Mouse (Mus musculus): ENCODE results near the gene Dera. TPM values are rescaled to one million over a fixed set of nuclear protein-coding genes. Genes with fewer than 3 reads are reported as not detected.

Gene Dera
- polyA plus RNA-seq, 1 experiment from 2014 or later: 47.1 TPM

DNA sequence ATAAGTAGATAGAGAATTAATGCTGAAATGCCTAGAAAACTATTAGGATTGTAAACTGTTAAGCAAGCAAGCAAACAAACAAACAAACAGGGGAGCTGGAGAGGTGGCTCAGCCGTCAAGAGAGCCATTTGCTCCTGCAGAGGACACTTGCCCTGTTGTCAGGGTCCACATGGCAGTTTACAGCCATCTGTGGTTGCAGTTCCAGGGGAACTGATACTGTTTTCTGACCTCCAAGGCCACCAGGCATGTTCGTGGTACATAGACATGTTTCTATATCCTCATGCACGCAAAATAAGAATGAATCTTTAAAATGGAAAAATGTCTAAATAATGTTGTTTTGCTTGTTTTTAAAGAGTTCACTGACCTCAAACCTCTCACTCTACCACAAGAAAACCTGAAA lies 52.0 kb downstream of the Dera start:
- DNase-seq (ENCODE audit: low spot score) (no peak), ATAC-seq (ENCODE audit: low FRiP score, low TSS enrichment) (no peak)
- Histone ChIP-seq H3K4me2 (replicated peaks; ENCODE audit: low read depth) (no peak overlapping the region), H3K36me3 (ENCODE audit: control insufficient read depth, insufficient read depth, low read length) (no peaks in the 10 kb centered on the region), H3K27me3 (ENCODE audit: control insufficient read depth, insufficient read depth, low read length) (no peaks in the 10 kb centered on the region), H3K9ac (ENCODE audit: low read length) (no peak overlapping the region), H3K4me1 (replicated peaks; ENCODE audit: control insufficient read depth, insufficient read depth) (no peaks in the 10 kb centered on the region), H3K27ac (replicated peaks) (no peak overlapping the region), H3K4me3 (ENCODE audit: low read depth, low read length) (no peak overlapping the region), H3K9me3 (ENCODE audit: control insufficient read depth, low read length) (no peaks in the 10 kb centered on the region)
- WGBS: 89% methylated on average over 3 of the region's 3 CpGs
- TF ChIP-seq EP300 (optimal IDR thresholded peaks at IDR 0.05): no peak
- TF ChIP-seq CTCF (IDR thresholded peaks at IDR 0.05; ENCODE audit: low read depth): no peak

DNA sequence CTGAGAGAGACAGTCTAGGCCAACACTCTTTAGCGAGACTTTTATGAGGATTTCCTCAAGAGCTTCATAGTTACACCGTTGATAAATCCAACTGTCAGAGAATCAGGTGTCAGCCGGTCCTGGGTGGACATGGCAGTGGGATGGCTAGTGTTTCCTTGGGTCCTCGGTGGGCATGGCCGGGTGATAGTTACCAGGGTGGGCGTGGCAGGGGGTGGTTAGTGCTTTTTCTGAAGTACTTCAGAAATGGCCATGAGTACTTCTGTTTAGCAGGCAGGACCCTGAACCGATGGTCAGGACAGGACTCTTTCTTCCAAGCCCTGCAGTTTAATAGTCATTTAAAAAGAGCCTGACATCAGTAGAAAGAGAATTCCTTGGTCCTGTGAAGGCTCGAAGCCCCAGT lies 52.5 kb downstream of the Dera start:
- no peak overlapping the region for H3K4me2 ChIP-seq (replicated peaks; ENCODE audit: low read depth)
- DNase-seq (ENCODE audit: low spot score) (no peak), ATAC-seq (ENCODE audit: low FRiP score, low TSS enrichment) (no peak)
- WGBS: 89% methylated on average over 8 of the region's 8 CpGs
- H3K4me3 ChIP-seq (ENCODE audit: low read depth, low read length): no peak overlapping the region
- no peaks in the 10 kb centered on the region for H3K36me3 ChIP-seq (ENCODE audit: control insufficient read depth, insufficient read depth, low read length)
- no peaks in the 10 kb centered on the region for H3K27me3 ChIP-seq (ENCODE audit: control insufficient read depth, insufficient read depth, low read length)
- H3K9ac ChIP-seq (ENCODE audit: low read length): no peak overlapping the region
- H3K9me3 ChIP-seq (ENCODE audit: control insufficient read depth, low read length): no peaks in the 10 kb centered on the region
- no peak overlapping the region for H3K27ac ChIP-seq (replicated peaks)
- TF ChIP-seq CTCF (IDR thresholded peaks at IDR 0.05; ENCODE audit: low read depth) (no peak), EP300 (optimal IDR thresholded peaks at IDR 0.05) (no peak)
- H3K4me1 ChIP-seq (replicated peaks; ENCODE audit: control insufficient read depth, insufficient read depth): no peaks in the 10 kb centered on the region

DNA sequence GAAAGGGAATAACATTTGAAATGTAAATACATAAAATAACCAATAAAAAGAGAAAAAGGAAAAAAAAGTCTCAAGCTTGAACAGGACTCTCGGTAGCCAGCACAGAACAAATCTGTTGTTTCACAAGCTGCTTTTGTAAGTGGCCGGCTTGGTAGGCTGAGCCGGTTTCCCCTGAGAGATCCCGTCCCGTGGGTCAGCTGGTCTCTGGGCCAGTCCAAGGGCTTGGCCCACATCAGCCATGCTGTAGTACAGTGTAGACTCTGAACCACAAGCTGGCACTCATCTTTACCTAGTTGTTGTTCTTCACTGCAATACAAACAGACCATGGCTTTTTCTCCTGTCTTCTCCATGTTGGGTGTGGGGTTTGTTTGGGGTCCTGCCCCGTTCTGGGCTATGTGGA lies 53.0 kb downstream of the Dera start:
- H3K27ac ChIP-seq (replicated peaks): no peak overlapping the region
- H3K27me3 ChIP-seq (ENCODE audit: control insufficient read depth, insufficient read depth, low read length): no peaks in the 10 kb centered on the region
- 89% methylated on average over 6 of the region's 6 CpGs for WGBS
- TF ChIP-seq CTCF (IDR thresholded peaks at IDR 0.05; ENCODE audit: low read depth) (no peak), EP300 (optimal IDR thresholded peaks at IDR 0.05) (no peak)
- no peaks in the 10 kb centered on the region for H3K4me1 ChIP-seq (replicated peaks; ENCODE audit: control insufficient read depth, insufficient read depth)
- no peaks in the 10 kb centered on the region for H3K36me3 ChIP-seq (ENCODE audit: control insufficient read depth, insufficient read depth, low read length)
- H3K9me3 ChIP-seq (ENCODE audit: control insufficient read depth, low read length): no peaks in the 10 kb centered on the region
- no peak overlapping the region for H3K9ac ChIP-seq (ENCODE audit: low read length)
- ATAC-seq (ENCODE audit: low FRiP score, low TSS enrichment) (no peak), DNase-seq (ENCODE audit: low spot score) (no peak)
- H3K4me2 ChIP-seq (replicated peaks; ENCODE audit: low read depth): no peak overlapping the region
- H3K4me3 ChIP-seq (ENCODE audit: low read depth, low read length): no peak overlapping the region

DNA sequence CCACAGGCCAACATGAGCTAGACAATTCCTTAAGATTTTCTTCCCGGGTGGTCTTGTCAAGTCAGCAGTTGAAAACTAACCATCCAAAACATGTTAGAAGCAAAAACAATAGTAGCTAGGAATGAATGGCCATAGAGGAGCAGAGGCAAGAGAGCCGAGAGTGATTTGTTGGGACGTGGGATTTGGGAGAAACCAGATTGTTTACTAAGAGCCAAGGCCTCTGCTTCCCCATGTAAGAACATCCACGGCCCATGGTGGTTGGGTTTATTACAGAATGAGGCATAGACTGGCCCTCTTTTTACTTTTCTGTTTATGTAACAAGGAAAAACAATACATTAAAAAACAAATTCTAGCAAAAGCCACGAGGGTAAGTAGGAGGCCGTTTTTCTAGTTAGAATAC lies 54.4 kb downstream of the Dera start:
- no peak overlapping the region for H3K9ac ChIP-seq (ENCODE audit: low read length)
- ATAC-seq (ENCODE audit: low FRiP score, low TSS enrichment) (no peak), DNase-seq (ENCODE audit: low spot score) (no peak)
- TF ChIP-seq CTCF (IDR thresholded peaks at IDR 0.05; ENCODE audit: low read depth) (no peak), EP300 (optimal IDR thresholded peaks at IDR 0.05) (no peak)
- H3K4me2 ChIP-seq (replicated peaks; ENCODE audit: low read depth): no peak overlapping the region
- H3K4me3 ChIP-seq (ENCODE audit: low read depth, low read length): no peak overlapping the region
- no peak overlapping the region for H3K27ac ChIP-seq (replicated peaks)
- no peaks in the 10 kb centered on the region for H3K27me3 ChIP-seq (ENCODE audit: control insufficient read depth, insufficient read depth, low read length)
- H3K4me1 ChIP-seq (replicated peaks; ENCODE audit: control insufficient read depth, insufficient read depth): no peaks in the 10 kb centered on the region
- no peaks in the 10 kb centered on the region for H3K36me3 ChIP-seq (ENCODE audit: control insufficient read depth, insufficient read depth, low read length)
- 70% methylated on average over 6 of the region's 6 CpGs for WGBS
- H3K9me3 ChIP-seq (ENCODE audit: control insufficient read depth, low read length): no peaks in the 10 kb centered on the region

DNA sequence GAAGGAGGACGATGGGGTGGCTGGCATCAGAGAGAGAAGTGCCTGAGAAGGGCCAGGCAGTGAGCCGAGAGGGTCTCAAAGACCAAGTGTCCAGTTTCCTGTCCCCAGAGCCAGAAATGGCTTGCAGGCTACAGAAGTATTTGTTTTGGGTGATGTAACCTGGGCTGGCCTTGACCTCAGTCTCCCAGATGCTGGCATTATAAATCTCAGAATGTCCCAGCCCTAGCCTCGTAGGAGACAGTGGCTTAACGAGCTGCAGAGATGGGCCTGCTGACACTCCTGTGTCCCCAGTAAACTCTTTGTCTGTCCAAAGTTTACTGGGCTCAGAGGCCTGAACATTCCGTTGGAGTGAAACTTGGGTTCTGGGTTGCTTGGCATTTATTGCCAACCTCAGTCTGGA lies 55.8 kb downstream of the Dera start:
- no peak overlapping the region for H3K4me2 ChIP-seq (replicated peaks; ENCODE audit: low read depth)
- no peak for TF ChIP-seq EP300 (optimal IDR thresholded peaks at IDR 0.05)
- H3K4me1 ChIP-seq (replicated peaks; ENCODE audit: control insufficient read depth, insufficient read depth): no peaks in the 10 kb centered on the region
- H3K9ac ChIP-seq (ENCODE audit: low read length): no peak overlapping the region
- H3K27me3 ChIP-seq (ENCODE audit: control insufficient read depth, insufficient read depth, low read length): no peaks in the 10 kb centered on the region
- no peak overlapping the region for H3K27ac ChIP-seq (replicated peaks)
- no peaks in the 10 kb centered on the region for H3K36me3 ChIP-seq (ENCODE audit: control insufficient read depth, insufficient read depth, low read length)
- H3K4me3 ChIP-seq (ENCODE audit: low read depth, low read length): no peak overlapping the region
- no peak for DNase-seq (ENCODE audit: low spot score)
- no peak for ATAC-seq (ENCODE audit: low FRiP score, low TSS enrichment)
- H3K9me3 ChIP-seq (ENCODE audit: control insufficient read depth, low read length): no peaks in the 10 kb centered on the region
- 67% methylated on average over 5 of the region's 5 CpGs for WGBS

DNA sequence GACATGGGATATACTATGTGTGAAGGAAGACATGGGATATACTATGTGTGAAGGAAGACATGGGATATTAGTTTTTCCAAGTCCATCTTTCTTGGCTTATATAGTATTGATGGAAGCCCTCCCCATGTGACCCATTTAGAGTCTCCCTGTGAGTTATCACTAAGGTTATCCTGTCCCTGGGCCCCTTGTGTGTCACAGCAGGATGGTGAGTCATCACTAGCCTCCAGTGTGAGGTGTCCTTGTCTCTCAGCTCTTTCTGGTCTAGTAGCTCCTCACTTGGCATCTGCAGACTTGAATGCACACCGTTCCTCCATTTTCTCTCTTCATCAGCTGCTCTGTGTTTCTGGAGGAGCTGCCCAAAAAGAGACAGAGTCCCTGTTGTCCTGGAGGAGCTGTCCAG lies 59.7 kb downstream of the Dera start:
- H3K36me3 ChIP-seq (ENCODE audit: control insufficient read depth, insufficient read depth, low read length): no peaks in the 10 kb centered on the region
- H3K4me2 ChIP-seq (replicated peaks; ENCODE audit: low read depth): no peak overlapping the region
- WGBS: 90% methylated on average over 1 of the region's 1 CpGs
- TF ChIP-seq CTCF (IDR thresholded peaks at IDR 0.05; ENCODE audit: low read depth) (no peak), EP300 (optimal IDR thresholded peaks at IDR 0.05) (no peak)
- no peak overlapping the region for H3K9ac ChIP-seq (ENCODE audit: low read length)
- H3K4me3 ChIP-seq (ENCODE audit: low read depth, low read length): no peak overlapping the region
- ATAC-seq (ENCODE audit: low FRiP score, low TSS enrichment): no peak
- no peaks in the 10 kb centered on the region for H3K9me3 ChIP-seq (ENCODE audit: control insufficient read depth, low read length)
- H3K4me1 ChIP-seq (replicated peaks; ENCODE audit: control insufficient read depth, insufficient read depth): no peaks in the 10 kb centered on the region
- no peaks in the 10 kb centered on the region for H3K27me3 ChIP-seq (ENCODE audit: control insufficient read depth, insufficient read depth, low read length)
- no peak overlapping the region for H3K27ac ChIP-seq (replicated peaks)
- DNase-seq (ENCODE audit: low spot score): no peak
